Mouse (Mus musculus): ENCODE data around the gene Tm9sf2.

Tm9sf2 gene

GRCm38 (mm10) chr14:122176263-122176798 lies 69.5 kb downstream of the Tm9sf2 start:
- WGBS, result 83% methylated on average over 14 of the region's 14 CpGs

- 58% methylated on average over 16 of the region's 16 CpGs for WGBS
These were observed 72.4 kb downstream of the Tm9sf2 start for GRCm38 (mm10) chr14:122179262-122179661.

GRCm38 (mm10) chr14:122181078-122181814 lies 74.4 kb downstream of the Tm9sf2 start, which contains the start of gene Clybl:
TSS of gene Clybl (plus strand) at chr14:122181704.
- 6% methylated on average over 45 of the region's 45 CpGs for WGBS

- under 1% methylated on average over 12 of the region's 12 CpGs for WGBS
These were observed 74.9 kb downstream of the Tm9sf2 start for GRCm38 (mm10) chr14:122181815-122182157.

- 78% methylated on average over 6 of the region's 6 CpGs for WGBS
These were observed 75.4 kb downstream of the Tm9sf2 start for GRCm38 (mm10) chr14:122182220-122182619.

GRCm38 (mm10) chr14:122183974-122184373 lies 77.1 kb downstream of the Tm9sf2 start:
- 79% methylated on average over 11 of the region's 11 CpGs for WGBS

GRCm38 (mm10) chr14:122188250-122188649 lies 81.4 kb downstream of the Tm9sf2 start:
- WGBS, result 93% methylated on average over 5 of the region's 5 CpGs

- 73% methylated on average over 5 of the region's 5 CpGs for WGBS
These were observed 83.1 kb downstream of the Tm9sf2 start for GRCm38 (mm10) chr14:122189901-122190300.

- 21% methylated on average over 2 of the region's 2 CpGs for WGBS
These were observed 83.7 kb downstream of the Tm9sf2 start for GRCm38 (mm10) chr14:122190527-122190926.

GRCm38 (mm10) chr14:122190941-122191510 lies 84.2 kb downstream of the Tm9sf2 start:
- WGBS, result 15% methylated on average over 7 of the region's 7 CpGs

GRCm38 (mm10) chr14:122194630-122195029 lies 87.8 kb downstream of the Tm9sf2 start:
- 98% methylated on average over 8 of the region's 8 CpGs for WGBS

GRCm38 (mm10) chr14:122196851-122197250 lies 90.0 kb downstream of the Tm9sf2 start:
- WGBS, result 90% methylated on average over 6 of the region's 6 CpGs

- WGBS, result 80% methylated on average over 14 of the region's 14 CpGs
These were observed 93.5 kb downstream of the Tm9sf2 start for GRCm38 (mm10) chr14:122200247-122200885.

GRCm38 (mm10) chr14:122209177-122209576 lies 102.3 kb downstream of the Tm9sf2 start:
- 92% methylated on average over 5 of the region's 5 CpGs for WGBS

All from cerebral cortex, adult 2 months (tissue).